Mouse (Mus musculus) layer of hippocampus, postnatal 36 days (tissue): ENCODE data around the gene S100b. TPM values are rescaled to one million over a fixed set of nuclear protein-coding genes. Genes with fewer than 3 reads are reported as not detected.

ENCODE experiments used
- DNase-seq, 2 experiments: peaks; one replicate each; pipeline ENCODE4 v3.0.0; 2022
- microRNA-seq, 2 experiments: library from miRNA; unstranded; fragments of <30 nt; microRNA quantifications; one replicate each; pipeline ENCODE4 v1.2.0; 2021
- total RNA-seq, 2 experiments: library from RNA; stranded (reverse); gene quantifications; 2 replicates each; pipeline ENCODE4 v1.2.3; 2021

The S100b gene
- total RNA-seq, 2 experiments from 2014 or later: 114 to 128 TPM

GRCm38 (mm10) chr10:76260358-76261059 lies 6.9 kb downstream of the S100b start:
- DNase-seq: no peak

- no peak for DNase-seq
These were observed 7.8 kb downstream of the S100b start for GRCm38 (mm10) chr10:76261447-76261846.

- no peak for DNase-seq
These were observed 8.8 kb downstream of the S100b start for GRCm38 (mm10) chr10:76262431-76262830.

- DNase-seq: no peak
These were observed 17.6 kb downstream of the S100b start for GRCm38 (mm10) chr10:76271238-76271637.

GRCm38 (mm10) chr10:76275256-76275655 lies 21.6 kb downstream of the S100b start:
- DNase-seq: no peak

- no peak for DNase-seq
These were observed 25.0 kb downstream of the S100b start for GRCm38 (mm10) chr10:76278541-76279097.

GRCm38 (mm10) chr10:76288268-76288993 lies 34.8 kb downstream of the S100b start:
- no peak for DNase-seq

GRCm38 (mm10) chr10:76289052-76289451 lies 35.4 kb downstream of the S100b start:
- no peak for DNase-seq

- no peak for DNase-seq
These were observed 36.5 kb downstream of the S100b start for GRCm38 (mm10) chr10:76289936-76290671.

GRCm38 (mm10) chr10:76293222-76293621 lies 39.6 kb downstream of the S100b start:
- DNase-seq: no peak

- no peak for DNase-seq
These were observed 46.5 kb downstream of the S100b start for GRCm38 (mm10) chr10:76300133-76300532.

GRCm38 (mm10) chr10:76306738-76307137 lies 53.1 kb downstream of the S100b start:
- DNase-seq: no peak

Small RNAs within 50 kb of the gene (microRNA-seq; reads per million reads assigned to microRNA genes)
- gene Mir678: 0 reads per million in 2 experiments

Other genes starting within 250 kb of the S100b start
- 10 to 100 TPM; 16.7 to 18.1 TPM for gene Zfp280b, start 221.2 kb upstream of the S100b start, total RNA-seq
- not detected for gene Slc5a4b, start 142.9 kb upstream of the S100b start, total RNA-seq
- not detected for gene Slc5a4a, start 106.4 kb upstream of the S100b start, total RNA-seq
- 10 to 100 TPM; 75.6 to 83.2 TPM for gene Prmt2, start 16.0 kb upstream of the S100b start, total RNA-seq
- gene Dip2a, start 91.4 kb downstream of the S100b start, total RNA-seq: 10 to 100 TPM; 49.3 to 56.3 TPM
- not detected for gene AC141477.1, start 186.6 kb downstream of the S100b start, total RNA-seq
- 10 to 100 TPM; 20.7 to 24.1 TPM for gene Pcnt, start 188.9 kb downstream of the S100b start, total RNA-seq
- not detected for gene 2610028H24Rik, start 195.2 kb downstream of the S100b start, total RNA-seq
- 10 to 100 TPM; 50.8 TPM for gene Mcm3ap, start 215.1 kb downstream of the S100b start, total RNA-seq
- gene Ybey, start 215.3 kb downstream of the S100b start, total RNA-seq: 1 to 10 TPM; 4.4 to 5.1 TPM